Mouse (Mus musculus): Measurements from ENCODE around the gene Scube1.

GRCm38 (mm10) chr15:83663066-83663465 is 61.8 kb downstream of the Scube1 start:
- TF ChIP-seq CTCF (IDR thresholded peaks at IDR 0.05; ENCODE audit: extremely low read depth, insufficient read length, insufficient replicate concordance, low read depth, low read length) (no peak), POLR2A (IDR thresholded peaks at IDR 0.05; ENCODE audit: low read depth, low read length) (no peak)
